8 mouse cellular contexts compared by ENCODE assay signal in genomic region chr9:121079388-121080088, GRCm38 (mm10).
DNase-seq lines count a peak whose midpoint lies in the region; ATAC-seq and TF ChIP-seq lines count a peak whose summit lies in the region.

No protein-coding gene starts in this region.

- TF ChIP-seq POLR2A in heart, adult 2 months (IDR thresholded peaks at IDR 0.05; ENCODE audit: insufficient read depth, low read depth, low read length): no peak

- intact Hi-C loops in heart, adult 2 months (cut with DNase I): no loop called here

- H3K4me1 ChIP-seq in heart, adult 2 months (ENCODE audit: control insufficient read depth, insufficient read depth, low read length): no peaks in the 10 kb centered on the region; the same call in 1 of the 2 replicates
- peaks cover 10% of the 10 kb centered on the region for H3K4me1 ChIP-seq in lung, embryonic 16.5 days (replicated peaks; ENCODE audit: control insufficient read depth, insufficient read depth, low read length)

- no peak overlapping the region for H3K4me3 ChIP-seq in heart, adult 2 months
- H3K4me3 ChIP-seq in lung, embryonic 16.5 days (ENCODE audit: low read length): no peak overlapping the region

- TF ChIP-seq EP300 in heart, adult 2 months (IDR thresholded peaks at IDR 0.05; ENCODE audit: insufficient read depth, low read depth, low read length): no peak

- H3K9me3 ChIP-seq in lung, embryonic 16.5 days (ENCODE audit: control insufficient read depth, low read length): no peaks in the 10 kb centered on the region

- H3K79me2 ChIP-seq in heart, adult 2 months (replicated peaks; ENCODE audit: control insufficient read depth, insufficient read depth, low read length): no peaks in the 10 kb centered on the region

- H3K9ac ChIP-seq in heart, adult 2 months (ENCODE audit: low read depth, low read length): no peak overlapping the region
- H3K9ac ChIP-seq in lung, embryonic 16.5 days (ENCODE audit: low read length): 0 out of 2 replicates have a peak overlapping the region, but pooled peaks have one; percentile 21

- WGBS in heart, adult 2 months: 39% methylated on average over 9 of the region's 9 CpGs
- WGBS in lung, embryonic 16.5 days: 19% methylated on average over 9 of the region's 9 CpGs

- peak; percentile 90 for ATAC-seq in lung, embryonic 16.5 days (ENCODE audit: low read depth)

- no peaks in the 10 kb centered on the region for H3K36me3 ChIP-seq in heart, adult 2 months (ENCODE audit: control insufficient read depth, insufficient read depth, low read length)
- no peaks in the 10 kb centered on the region for H3K36me3 ChIP-seq in lung, embryonic 16.5 days (ENCODE audit: control insufficient read depth, insufficient read depth, low read length)

- no peaks in the 10 kb centered on the region for H3K27me3 ChIP-seq in heart, adult 2 months (ENCODE audit: control insufficient read depth, insufficient read depth, low read length)
- no peaks in the 10 kb centered on the region for H3K27me3 ChIP-seq in lung, embryonic 16.5 days (ENCODE audit: control insufficient read depth, insufficient read depth, low read depth, low read length)

- TF ChIP-seq CTCF in heart, adult 2 months (IDR thresholded peaks at IDR 0.05): peak; percentile 48

- H3K4me2 ChIP-seq in lung, embryonic 16.5 days (ENCODE audit: low read depth, low read length): peak overlapping the region; percentile 33

- H3K27ac ChIP-seq in heart, adult 2 months: no peak overlapping the region
- no peak overlapping the region for H3K27ac ChIP-seq in lung, embryonic 16.5 days (ENCODE audit: low read length)

- DNase-seq in heart, adult 2 months: peak; percentile 16 to 39
- no peak for DNase-seq in heart, adult 9 months (ENCODE audit: low spot score in 2 of 2)
- peak; percentile 39 for DNase-seq in embryo, embryonic 9.5 days (ENCODE audit: extremely low spot score)
- DNase-seq in heart, postnatal 4 days: peak; percentile 41
- DNase-seq in telencephalon, adult 2 months (ENCODE audit: low read depth, low spot score): peak; percentile 57
- no peak for DNase-seq in urinary bladder, postnatal 4 days (ENCODE audit: low spot score in 2 of 2)
- no peak for DNase-seq in gastrocnemius, adult 18-20 months (ENCODE audit: low spot score)

Comparison
In these comparisons a context has a peak if more than half of its experiments do, and no peak if none do; other contexts are left out.
1. DNase-seq: peak in heart, adult 2 months (2 of 2), embryo, embryonic 9.5 days (single experiment), heart, postnatal 4 days (single experiment) and telencephalon, adult 2 months (single experiment); none in heart, adult 9 months (0 of 2), urinary bladder, postnatal 4 days (0 of 2) and gastrocnemius, adult 18-20 months (single experiment).